Mouse (Mus musculus): ENCODE measurements at regions not wholly inside any gene's neighbourhood (a gene's known extent, or its start where the extent isn't known, plus 50 kb on each side); places are given as distances from the start of the nearest gene placed in this dataset.

DNA sequence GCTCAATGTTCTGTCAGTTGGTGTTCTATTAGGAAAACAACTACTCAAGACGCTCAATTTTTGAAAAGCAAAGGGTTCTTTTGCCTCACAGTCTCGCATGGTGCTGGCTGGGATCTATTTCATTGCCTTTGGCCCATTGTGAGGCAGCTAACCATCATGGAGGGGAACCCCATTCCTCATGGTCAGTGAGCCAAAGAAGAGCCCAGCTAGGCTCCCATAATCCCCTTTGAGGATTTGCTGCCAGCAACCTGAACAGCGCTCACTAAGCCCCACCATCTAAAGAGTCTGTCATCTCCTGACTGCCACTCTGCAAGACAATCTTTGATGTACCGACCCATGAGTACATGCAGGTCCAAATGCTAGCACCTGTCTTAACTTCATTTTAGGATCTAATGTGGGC, 53.1 kb upstream of the Galnt7 start:
- no peak for DNase-seq

GRCm38 (mm10) chr8:57704161-57704560, 51.3 kb upstream of the Galnt7 start:
- no peak for DNase-seq

- peak; percentile 19 for DNase-seq
Observed at GRCm38 (mm10) chr8:57702407-57703113, 49.7 kb upstream of the Galnt7 start.

All from adrenal gland, postnatal 14 days (tissue).